Mouse (Mus musculus) small intestine, adult 2 months (tissue): ENCODE data around the gene Gm20422. TPM values are rescaled to one million over a fixed set of nuclear protein-coding genes. Genes with fewer than 3 reads are reported as not detected.
A peak's percentile ranks its signal among the peaks of the same experiment; 100 is the strongest.

ENCODE experiments used
- H3K27ac ChIP-seq: fragments of 200-500 bp; 2 replicates; pipeline ENCODE4 v1.5.1; 2012; ENCODE audit warnings: low read depth, low read length, control low read depth, inconsistent platforms; ENCODE audit not compliant: insufficient read depth
- H3K27me3 ChIP-seq: fragments of 200-500 bp; 2 replicates; pipeline ENCODE4 v1.6.1; 2012; ENCODE audit warnings: mild to moderate bottlenecking, moderate library complexity, low read length, inconsistent platforms; ENCODE audit not compliant: control insufficient read depth, insufficient read depth
- H3K36me3 ChIP-seq: fragments of 200-500 bp; 2 replicates; pipeline ENCODE4 v1.6.1; 2012; ENCODE audit warnings: mild to moderate bottlenecking, low read length, control low read depth, inconsistent platforms; ENCODE audit not compliant: control insufficient read depth, insufficient read depth
- H3K4me1 ChIP-seq: fragments of 200-500 bp; 2 replicates; pipeline ENCODE4 v1.6.1; 2012; ENCODE audit warnings: low read length, inconsistent platforms, mixed read lengths; ENCODE audit not compliant: control insufficient read depth, insufficient read depth, insufficient read length
- H3K4me3 ChIP-seq: fragments of 200-500 bp; 2 replicates; pipeline ENCODE4 v1.5.1; 2012; ENCODE audit warnings: low read depth, mild to moderate bottlenecking, control low read depth, inconsistent platforms, low read length, moderate library complexity
- CTCF ChIP-seq: fragments of 200-500 bp; IDR thresholded peaks from 2 replicates; pipeline ENCODE4 v1.5.1; 2012; ENCODE audit warnings: low read depth, mild to moderate bottlenecking, control low read depth, inconsistent platforms, low read length, moderate library complexity, mixed read lengths; ENCODE audit not compliant: insufficient replicate concordance, insufficient read length; ENCODE audit errors: extremely low read depth
- POLR2A ChIP-seq: fragments of 200-500 bp; IDR thresholded peaks from 2 replicates; pipeline ENCODE4 v1.6.1; 2012; ENCODE audit warnings: low read depth, mild to moderate bottlenecking, control low read depth, inconsistent platforms, low read length, moderate library complexity
- WGBS: fragments of 180-500 bp; shearing (Covaris S2); methylation state at CpG from one replicate; pipeline ENCODE4 v1.1.7; 2018; 5-methylcytosine and 5-hydroxymethylcytosine counted together
- polyA plus RNA-seq: library from polyadenylated mRNA; depleted of rRNA; stranded (reverse); fragments of >200 nt; gene quantifications from 2 replicates; pipeline ENCODE4 v1.2.3, GENCODE M21; 2012; rRNA removed

The Gm20422 gene
- polyA plus RNA-seq, result not detected in 2 replicates

GRCm38 (mm10) chr8:69774503-69775148 lies at the start of gene Gm20422:
Gm20422 (minus strand) TSS chr8:69774886.
- Histone ChIP-seq H3K4me3 (peak within 1 kb of the TSS; percentile 82), H3K36me3 (peaks cover 2% of the 10 kb centered on the region; the same call in 1 of the 2 replicates), H3K27me3 (no peaks in the 10 kb centered on the region), H3K27ac (peak within 1 kb of the TSS; percentile 97), H3K4me1 (no peaks in the 10 kb centered on the region)
- TF ChIP-seq CTCF (no peak), POLR2A (peak; percentile 73)
- whole genome bisulfite sequencing, result under 1% methylated on average over 41 of the region's 41 CpGs

GRCm38 (mm10) chr8:69822386-69823191 lies 47.9 kb upstream of the Gm20422 start, which contains the start of gene Lpar2:
Lpar2 (plus strand) TSS chr8:69822429.
- peaks cover 6% of the 10 kb centered on the region; the same call in 1 of the 2 replicates for H3K36me3 ChIP-seq
- peaks cover 21% of the 10 kb centered on the region for H3K4me1 ChIP-seq
- no peak for TF ChIP-seq CTCF
- TF ChIP-seq POLR2A, result no peak
- H3K27ac ChIP-seq, result no peak within 1 kb of the TSS
- peak within 1 kb of the TSS; percentile 73 for H3K4me3 ChIP-seq
- WGBS, result 3% methylated on average over 33 of the region's 35 CpGs
- no peaks in the 10 kb centered on the region for H3K27me3 ChIP-seq

- H3K36me3 ChIP-seq, result peaks cover 11% of the 10 kb centered on the region
- peaks cover 26% of the 10 kb centered on the region for H3K4me1 ChIP-seq
- H3K27ac ChIP-seq, result no peak overlapping the region
- H3K27me3 ChIP-seq, result no peaks in the 10 kb centered on the region
- TF ChIP-seq POLR2A (no peak), CTCF (no peak)
- under 1% methylated on average over 16 of the region's 22 CpGs for WGBS
- peak overlapping the region; percentile 73 for H3K4me3 ChIP-seq
Measured at GRCm38 (mm10) chr8:69821971-69822385, 47.3 kb upstream of the Gm20422 start.

GRCm38 (mm10) chr8:69820466-69820865 lies 45.8 kb upstream of the Gm20422 start:
- H3K36me3 ChIP-seq, result peaks cover 16% of the 10 kb centered on the region
- H3K27ac ChIP-seq, result no peak overlapping the region
- 65% methylated on average over 9 of the region's 9 CpGs for WGBS
- no peaks in the 10 kb centered on the region for H3K27me3 ChIP-seq
- no peak overlapping the region for H3K4me3 ChIP-seq
- H3K4me1 ChIP-seq, result peaks cover 33% of the 10 kb centered on the region
- TF ChIP-seq POLR2A (no peak), CTCF (no peak)

GRCm38 (mm10) chr8:69815396-69815795 lies 40.7 kb upstream of the Gm20422 start:
- 74% methylated on average over 4 of the region's 4 CpGs for WGBS

GRCm38 (mm10) chr8:69814881-69815280 lies 40.2 kb upstream of the Gm20422 start:
- Histone ChIP-seq H3K27ac (peak overlapping the region; percentile 32; the same call in 1 of the 2 replicates), H3K27me3 (no peaks in the 10 kb centered on the region), H3K36me3 (peaks cover 42% of the 10 kb centered on the region), H3K4me1 (peaks cover 22% of the 10 kb centered on the region), H3K4me3 (no peak overlapping the region)
- TF ChIP-seq POLR2A (no peak), CTCF (no peak)
- WGBS, result 88% methylated on average over 2 of the region's 2 CpGs

More at GRCm38 (mm10) chr8:69815396-69815795, 40.7 kb upstream of the Gm20422 start:
- H3K36me3 ChIP-seq, result peaks cover 42% of the 10 kb centered on the region
- H3K4me3 ChIP-seq, result no peak overlapping the region
- peaks cover 22% of the 10 kb centered on the region for H3K4me1 ChIP-seq
- TF ChIP-seq POLR2A (no peak), CTCF (no peak)
- H3K27ac ChIP-seq, result peak overlapping the region; percentile 32; the same call in 1 of the 2 replicates
- no peaks in the 10 kb centered on the region for H3K27me3 ChIP-seq

GRCm38 (mm10) chr8:69809820-69810219 lies 35.1 kb upstream of the Gm20422 start:
- H3K36me3 ChIP-seq, result peaks cover 56% of the 10 kb centered on the region
- H3K27ac ChIP-seq, result no peak overlapping the region
- H3K27me3 ChIP-seq, result no peaks in the 10 kb centered on the region
- TF ChIP-seq CTCF (no peak), POLR2A (no peak)
- H3K4me1 ChIP-seq, result peaks cover 5% of the 10 kb centered on the region; the same call in 1 of the 2 replicates
- no peak overlapping the region for H3K4me3 ChIP-seq
- 78% methylated on average over 3 of the region's 3 CpGs for WGBS
